Mouse (Mus musculus): Measurements from ENCODE around the gene Osbpl8. TPM values are rescaled to one million over a fixed set of nuclear protein-coding genes. Genes with fewer than 3 reads are reported as not detected.
"Not testable (repeated sequence)": the region's sequence is repeated elsewhere in the genome, so short reads cannot be mapped to it uniquely, and the experiment has no call there.

The Osbpl8 gene
- polyA plus RNA-seq, 1 experiment from 2014 or later = 32.8 TPM

- Histone ChIP-seq H3K4me2 (no peak overlapping the region), H3K4me1 (replicated peaks) (no peaks in the 10 kb centered on the region), H3K4me3 (no peak overlapping the region), H3K9me3 (replicated peaks) (no peaks in the 10 kb centered on the region), H3K36me3 (no peaks in the 10 kb centered on the region), H3K27ac (no peak overlapping the region), H3K27me3 (no peaks in the 10 kb centered on the region), H3K9ac (no peak overlapping the region)
- ATAC-seq (replicated peaks; ENCODE audit: insufficient number of reproducible peaks, insufficient read depth, low FRiP score, low read depth) = no peak
- 81% methylated on average over 15 of the region's 15 CpGs for WGBS
These were observed 34.5 kb upstream of the Osbpl8 start for GRCm38 (mm10) chr10:111129867-111130620.

- Histone ChIP-seq H3K4me2 (no peak overlapping the region), H3K9ac (no peak overlapping the region)
These were observed 33.7 kb upstream of the Osbpl8 start for GRCm38 (mm10) chr10:111130872-111131271.

GRCm38 (mm10) chr10:111133271-111133670 is 31.3 kb upstream of the Osbpl8 start:
- no peak for ATAC-seq (replicated peaks; ENCODE audit: insufficient number of reproducible peaks, insufficient read depth, low FRiP score, low read depth)
- H3K4me2 ChIP-seq = no peak overlapping the region
- H3K27me3 ChIP-seq = no peaks in the 10 kb centered on the region
- WGBS = 85% methylated on average over 5 of the region's 5 CpGs
- peaks cover 4% of the 10 kb centered on the region; the same call in 1 of the 2 replicates for H3K4me1 ChIP-seq (replicated peaks)
- no peaks in the 10 kb centered on the region for H3K9me3 ChIP-seq (replicated peaks)
- no peaks in the 10 kb centered on the region for H3K36me3 ChIP-seq
- no peak overlapping the region for H3K4me3 ChIP-seq
- no peak overlapping the region for H3K9ac ChIP-seq
- no peak overlapping the region for H3K27ac ChIP-seq

More at GRCm38 (mm10) chr10:111130872-111131271, 33.7 kb upstream of the Osbpl8 start:
- Histone ChIP-seq H3K27me3 (no peaks in the 10 kb centered on the region), H3K4me1 (replicated peaks) (no peaks in the 10 kb centered on the region), H3K36me3 (no peaks in the 10 kb centered on the region), H3K4me3 (no peak overlapping the region), H3K9me3 (replicated peaks) (no peaks in the 10 kb centered on the region), H3K27ac (no peak overlapping the region)
- WGBS = 73% methylated on average over 3 of the region's 3 CpGs
- ATAC-seq (replicated peaks; ENCODE audit: insufficient number of reproducible peaks, insufficient read depth, low FRiP score, low read depth) = no peak

GRCm38 (mm10) chr10:111133936-111134335 is 30.6 kb upstream of the Osbpl8 start:
- no peak overlapping the region for H3K9ac ChIP-seq
- no peak overlapping the region for H3K27ac ChIP-seq
- no peaks in the 10 kb centered on the region for H3K36me3 ChIP-seq
- H3K27me3 ChIP-seq = no peaks in the 10 kb centered on the region
- H3K4me2 ChIP-seq = no peak overlapping the region
- 75% methylated on average over 8 of the region's 8 CpGs for WGBS
- no peaks in the 10 kb centered on the region for H3K9me3 ChIP-seq (replicated peaks)
- no peak overlapping the region for H3K4me3 ChIP-seq
- ATAC-seq (replicated peaks; ENCODE audit: insufficient number of reproducible peaks, insufficient read depth, low FRiP score, low read depth) = no peak
- peaks cover 4% of the 10 kb centered on the region; the same call in 1 of the 2 replicates for H3K4me1 ChIP-seq (replicated peaks)

GRCm38 (mm10) chr10:111134412-111134957 is 30.1 kb upstream of the Osbpl8 start:
- no peak for ATAC-seq (replicated peaks; ENCODE audit: insufficient number of reproducible peaks, insufficient read depth, low FRiP score, low read depth)
- H3K27me3 ChIP-seq = no peaks in the 10 kb centered on the region
- no peaks in the 10 kb centered on the region for H3K36me3 ChIP-seq
- H3K9ac ChIP-seq = no peak overlapping the region
- WGBS = 82% methylated on average over 9 of the region's 9 CpGs
- no peaks in the 10 kb centered on the region for H3K9me3 ChIP-seq (replicated peaks)
- no peak overlapping the region for H3K4me2 ChIP-seq
- peaks cover 9% of the 10 kb centered on the region for H3K4me1 ChIP-seq (replicated peaks)
- H3K4me3 ChIP-seq = no peak overlapping the region
- H3K27ac ChIP-seq = no peak overlapping the region

- 78% methylated on average over 5 of the region's 5 CpGs for WGBS
These were observed 28.2 kb upstream of the Osbpl8 start for GRCm38 (mm10) chr10:111136306-111136705.

GRCm38 (mm10) chr10:111137905-111138304 is 26.6 kb upstream of the Osbpl8 start:
- Histone ChIP-seq H3K4me2 (no peak overlapping the region), H3K4me1 (replicated peaks) (peaks cover 17% of the 10 kb centered on the region), H3K27me3 (no peaks in the 10 kb centered on the region), H3K4me3 (no peak overlapping the region), H3K36me3 (no peaks in the 10 kb centered on the region), H3K27ac (no peak overlapping the region), H3K9ac (no peak overlapping the region), H3K9me3 (replicated peaks) (no peaks in the 10 kb centered on the region)
- ATAC-seq (replicated peaks; ENCODE audit: insufficient number of reproducible peaks, insufficient read depth, low FRiP score, low read depth) = no peak
- WGBS = 79% methylated on average over 4 of the region's 4 CpGs

More at GRCm38 (mm10) chr10:111136306-111136705, 28.2 kb upstream of the Osbpl8 start:
- H3K4me3 ChIP-seq; H3K9me3 ChIP-seq (replicated peaks); H3K4me2 ChIP-seq; ATAC-seq (replicated peaks; ENCODE audit: insufficient number of reproducible peaks, insufficient read depth, low FRiP score, low read depth); H3K27me3 ChIP-seq; H3K36me3 ChIP-seq; H3K27ac ChIP-seq; H3K9ac ChIP-seq: not testable (repeated sequence)
- H3K4me1 ChIP-seq (replicated peaks) = peaks cover 17% of the 10 kb centered on the region

- Histone ChIP-seq H3K4me2 (no peak overlapping the region), H3K9me3 (replicated peaks) (no peaks in the 10 kb centered on the region), H3K9ac (no peak overlapping the region), H3K4me3 (no peak overlapping the region), H3K4me1 (replicated peaks) (peaks cover 22% of the 10 kb centered on the region), H3K27ac (peak overlapping the region; percentile 84), H3K27me3 (no peaks in the 10 kb centered on the region), H3K36me3 (no peaks in the 10 kb centered on the region)
- 48% methylated on average over 1 of the region's 1 CpGs for WGBS
- ATAC-seq (replicated peaks; ENCODE audit: insufficient number of reproducible peaks, insufficient read depth, low FRiP score, low read depth) = 0 out of 2 replicates have a peak, but pooled peaks have one; percentile 20
These were observed 25.4 kb upstream of the Osbpl8 start for GRCm38 (mm10) chr10:111139170-111139569.

GRCm38 (mm10) chr10:111139881-111140280 is 24.7 kb upstream of the Osbpl8 start:
- no peaks in the 10 kb centered on the region for H3K27me3 ChIP-seq
- H3K4me3 ChIP-seq = no peak overlapping the region
- peak overlapping the region; percentile 84 for H3K27ac ChIP-seq
- H3K4me1 ChIP-seq (replicated peaks) = peaks cover 25% of the 10 kb centered on the region
- no peak overlapping the region for H3K9ac ChIP-seq
- H3K9me3 ChIP-seq (replicated peaks) = no peaks in the 10 kb centered on the region
- 19% methylated on average over 5 of the region's 5 CpGs for WGBS
- ATAC-seq (replicated peaks; ENCODE audit: insufficient number of reproducible peaks, insufficient read depth, low FRiP score, low read depth) = peak; percentile 84
- no peak overlapping the region for H3K4me2 ChIP-seq
- H3K36me3 ChIP-seq = no peaks in the 10 kb centered on the region

- no peaks in the 10 kb centered on the region for H3K9me3 ChIP-seq (replicated peaks)
- H3K4me3 ChIP-seq = no peak overlapping the region
- peaks cover 16% of the 10 kb centered on the region for H3K4me1 ChIP-seq (replicated peaks)
- 58% methylated on average over 11 of the region's 11 CpGs for WGBS
- no peaks in the 10 kb centered on the region for H3K27me3 ChIP-seq
- H3K36me3 ChIP-seq = no peaks in the 10 kb centered on the region
- no peak overlapping the region for H3K27ac ChIP-seq
- no peak for ATAC-seq (replicated peaks; ENCODE audit: insufficient number of reproducible peaks, insufficient read depth, low FRiP score, low read depth)
- no peak overlapping the region for H3K4me2 ChIP-seq
- H3K9ac ChIP-seq = no peak overlapping the region
These were observed 20.1 kb upstream of the Osbpl8 start for GRCm38 (mm10) chr10:111144371-111144959.

GRCm38 (mm10) chr10:111149761-111150160 is 14.8 kb upstream of the Osbpl8 start:
- Histone ChIP-seq H3K4me2 (no peak overlapping the region), H3K9me3 (replicated peaks) (no peaks in the 10 kb centered on the region), H3K4me1 (replicated peaks) (no peaks in the 10 kb centered on the region), H3K27ac (no peak overlapping the region), H3K4me3 (no peak overlapping the region), H3K27me3 (no peaks in the 10 kb centered on the region), H3K36me3 (no peaks in the 10 kb centered on the region), H3K9ac (no peak overlapping the region)
- ATAC-seq (replicated peaks; ENCODE audit: insufficient number of reproducible peaks, insufficient read depth, low FRiP score, low read depth) = no peak
- 60% methylated on average over 5 of the region's 5 CpGs for WGBS

Data from heart, embryonic 15.5 days (tissue).